Mouse (Mus musculus): ENCODE results near the gene Crls1.

The Crls1 gene

GRCm38 (mm10) chr2:132884303-132884967, 38.0 kb downstream of the Crls1 start:
- DNase-seq (ENCODE audit: low spot score) = no peak

- no peak for DNase-seq (ENCODE audit: low spot score)
These were observed 38.8 kb downstream of the Crls1 start for GRCm38 (mm10) chr2:132885312-132885711.

- no peak for DNase-seq (ENCODE audit: low spot score)
These were observed 47.4 kb downstream of the Crls1 start for GRCm38 (mm10) chr2:132893826-132894225.

GRCm38 (mm10) chr2:132898211-132898610, 51.7 kb downstream of the Crls1 start:
- no peak for DNase-seq (ENCODE audit: low spot score)

- no peak for DNase-seq (ENCODE audit: low spot score)
These were observed 54.1 kb downstream of the Crls1 start for GRCm38 (mm10) chr2:132900596-132900995.

- DNase-seq (ENCODE audit: low spot score) = no peak
These were observed 55.2 kb downstream of the Crls1 start for GRCm38 (mm10) chr2:132901636-132902035.

- no peak for DNase-seq (ENCODE audit: low spot score)
These were observed 55.6 kb downstream of the Crls1 start for GRCm38 (mm10) chr2:132902056-132902455.

GRCm38 (mm10) chr2:132903498-132903897, 57.0 kb downstream of the Crls1 start:
- DNase-seq (ENCODE audit: low spot score) = no peak

GRCm38 (mm10) chr2:132904961-132905360, 58.5 kb downstream of the Crls1 start:
- no peak for DNase-seq (ENCODE audit: low spot score)

- DNase-seq (ENCODE audit: low spot score) = no peak
These were observed 60.3 kb downstream of the Crls1 start for GRCm38 (mm10) chr2:132906763-132907162.

- DNase-seq (ENCODE audit: low spot score) = no peak
These were observed 68.3 kb downstream of the Crls1 start for GRCm38 (mm10) chr2:132914785-132915184.
